Mouse (Mus musculus): ENCODE measurements around the gene Tenm3. TPM values are rescaled to one million over a fixed set of nuclear protein-coding genes. Genes with fewer than 3 reads are reported as not detected.

The Tenm3 gene
- total and polyA plus RNA-seq, 3 experiments = 0.03 to 0.08 (median 0.07) TPM

DNA sequence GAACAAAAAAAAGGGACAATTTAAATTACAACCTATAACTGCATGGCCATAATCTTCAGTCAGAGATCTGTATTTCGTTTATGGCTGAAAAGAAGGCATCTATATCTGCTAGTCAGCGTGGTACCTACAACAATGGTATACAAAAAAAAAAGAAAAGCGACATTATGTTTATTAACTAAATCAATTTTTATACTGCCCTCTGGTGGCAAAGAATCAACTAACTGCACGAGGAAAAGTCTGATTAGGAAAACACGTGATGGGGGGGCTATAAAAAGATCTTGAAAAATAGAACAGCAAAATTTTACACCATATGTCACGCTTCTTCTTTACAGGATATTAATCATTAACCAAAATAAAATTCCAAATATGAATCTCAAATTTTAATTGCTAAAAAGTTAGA lies 316.3 kb downstream of the Tenm3 start:
- no peak overlapping the region for H3K27ac ChIP-seq (ENCODE audit: insufficient read depth, low read depth)
- no peak for TF ChIP-seq EP300 (IDR thresholded peaks at IDR 0.05; ENCODE audit: low read length)
- peak; percentile 25; the same call in 1 of the 2 replicates for TF ChIP-seq ZNF384 (IDR thresholded peaks at IDR 0.05; ENCODE audit: low read depth, low read length)
- TF ChIP-seq NELFE (IDR thresholded peaks at IDR 0.05; ENCODE audit: low read depth, low read length) = no peak
- H3K4me1 ChIP-seq (ENCODE audit: control insufficient read depth in 1 of 2, insufficient read depth in 2 of 2) = no peaks in the 10 kb centered on the region
- H3K4me3 ChIP-seq (replicated peaks in 1 of 3; ENCODE audit: low read depth in 2 of 3, low read length in 2 of 3, poor library complexity in 1 of 3) = no peak overlapping the region
- H3K9me3 ChIP-seq (replicated peaks; ENCODE audit: low read length) = peaks cover 30% of the 10 kb centered on the region
- DNase-seq (ENCODE audit: extremely low read depth) = no peak
- H3K4me2 ChIP-seq (ENCODE audit: insufficient read depth, low read depth, poor library complexity, severe bottlenecking) = no peak overlapping the region
- H3K27me3 ChIP-seq (replicated peaks) = no peaks in the 10 kb centered on the region
- dilution Hi-C loops (cut with MboI; ENCODE audit: extremely low pct_ligation_motif_present, extremely low pct_unique_long_range_greater_than_20kb, low sequenced_read_pairs) = no loop called here
- in situ Hi-C loops (cut with MboI; ENCODE audit: low pct_ligation_motif_present, low pct_unique_long_range_greater_than_20kb, low sequenced_read_pairs) = loop anchor here (25.0 kb wide), 1 partner anchor 315 kb away; no protein-coding TSS in a partner anchor
- no peaks in the 10 kb centered on the region for H3K36me3 ChIP-seq (replicated peaks in 1 of 2; ENCODE audit: control insufficient read depth in 1 of 2, insufficient read depth in 1 of 2, low read length in 1 of 2)
- H3K79me2 ChIP-seq (replicated peaks; ENCODE audit: control insufficient read depth, extremely low read depth, insufficient read depth, poor library complexity, severe bottlenecking) = no peaks in the 10 kb centered on the region
- no peak overlapping the region for H3K9ac ChIP-seq (ENCODE audit: insufficient read depth, low read depth)

DNA sequence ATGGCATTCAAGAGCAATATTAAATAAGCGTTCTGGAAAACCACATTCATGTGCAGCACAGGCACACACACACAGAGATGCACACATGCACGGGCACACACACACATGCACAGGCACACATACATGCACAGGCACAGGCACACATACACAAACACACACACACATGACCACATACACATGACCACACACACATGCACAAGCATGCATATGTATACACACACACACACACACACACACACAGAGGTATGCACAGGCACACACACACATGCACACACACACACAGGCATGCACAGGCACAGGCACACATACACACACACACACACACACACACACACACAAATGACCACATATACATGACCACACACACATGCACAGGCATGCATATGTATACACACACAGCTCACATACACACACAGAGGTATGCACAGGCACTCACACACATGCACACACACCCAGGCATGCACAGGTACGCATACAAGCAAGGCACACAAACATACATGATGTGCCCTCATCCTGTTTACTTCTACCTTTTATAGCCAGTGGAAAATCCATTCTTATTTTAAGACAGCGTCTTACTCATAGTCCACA lies 321.1 kb downstream of the Tenm3 start:
- no peak for DNase-seq (ENCODE audit: extremely low read depth)
- Histone ChIP-seq H3K27ac (ENCODE audit: insufficient read depth, low read depth) (no peak overlapping the region), H3K9me3 (replicated peaks; ENCODE audit: low read length) (peaks cover 32% of the 10 kb centered on the region), H3K79me2 (replicated peaks; ENCODE audit: control insufficient read depth, extremely low read depth, insufficient read depth, poor library complexity, severe bottlenecking) (no peaks in the 10 kb centered on the region), H3K27me3 (replicated peaks) (no peaks in the 10 kb centered on the region), H3K9ac (ENCODE audit: insufficient read depth, low read depth) (no peak overlapping the region), H3K4me1 (ENCODE audit: control insufficient read depth in 1 of 2, insufficient read depth in 2 of 2) (no peaks in the 10 kb centered on the region), H3K4me3 (replicated peaks in 1 of 3; ENCODE audit: low read depth in 2 of 3, low read length in 2 of 3, poor library complexity in 1 of 3) (no peak overlapping the region), H3K36me3 (replicated peaks in 1 of 2; ENCODE audit: control insufficient read depth in 1 of 2, insufficient read depth in 1 of 2, low read length in 1 of 2) (no peaks in the 10 kb centered on the region), H3K4me2 (ENCODE audit: insufficient read depth, low read depth, poor library complexity, severe bottlenecking) (no peak overlapping the region)
- TF ChIP-seq RAD21 (IDR thresholded peaks at IDR 0.05; ENCODE audit: low read depth, low read length) (no peak), ZKSCAN1 (IDR thresholded peaks at IDR 0.05; ENCODE audit: borderline replicate concordance, low read depth, low read length) (no peak)
- dilution Hi-C loops (cut with MboI; ENCODE audit: extremely low pct_ligation_motif_present, extremely low pct_unique_long_range_greater_than_20kb, low sequenced_read_pairs) (no loop called here), in situ Hi-C loops (cut with MboI; ENCODE audit: low pct_ligation_motif_present, low pct_unique_long_range_greater_than_20kb, low sequenced_read_pairs) (no loop called here)

DNA sequence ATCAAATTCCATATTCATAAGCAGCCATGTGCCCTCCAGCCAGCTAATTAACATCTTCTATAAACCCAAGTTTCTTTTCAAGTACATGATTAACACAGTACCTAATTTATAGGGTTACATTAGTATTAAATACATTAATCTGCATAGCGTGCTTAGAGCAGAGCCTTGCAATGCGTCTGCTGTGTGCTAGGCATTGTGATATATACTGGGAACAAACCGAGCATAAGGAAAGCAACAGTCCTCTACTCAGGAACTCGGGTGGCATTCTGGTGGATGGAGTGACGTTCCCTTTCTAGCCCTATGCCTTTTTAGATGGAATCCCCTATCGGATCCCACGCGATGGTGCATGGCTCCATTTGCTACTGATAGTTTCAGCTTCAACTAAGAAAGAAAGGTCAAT lies 321.7 kb downstream of the Tenm3 start:
- no peak for TF ChIP-seq MAX (IDR thresholded peaks at IDR 0.05; ENCODE audit: low read length)
- TF ChIP-seq RAD21 (IDR thresholded peaks at IDR 0.05; ENCODE audit: low read depth, low read length) = no peak
- TF ChIP-seq MAZ (IDR thresholded peaks at IDR 0.05; ENCODE audit: low read depth, low read length) = no peak
- TF ChIP-seq ZNF384 (IDR thresholded peaks at IDR 0.05; ENCODE audit: low read depth, low read length) = no peak
- Histone ChIP-seq H3K9me3 (replicated peaks; ENCODE audit: low read length) (peaks cover 38% of the 10 kb centered on the region), H3K4me1 (ENCODE audit: control insufficient read depth in 1 of 2, insufficient read depth in 2 of 2) (no peaks in the 10 kb centered on the region), H3K27me3 (replicated peaks) (no peaks in the 10 kb centered on the region), H3K36me3 (replicated peaks in 1 of 2; ENCODE audit: control insufficient read depth in 1 of 2, insufficient read depth in 1 of 2, low read length in 1 of 2) (no peaks in the 10 kb centered on the region), H3K27ac (ENCODE audit: insufficient read depth, low read depth) (no peak overlapping the region), H3K4me3 (replicated peaks in 1 of 3; ENCODE audit: low read depth in 2 of 3, low read length in 2 of 3, poor library complexity in 1 of 3) (no peak overlapping the region), H3K79me2 (replicated peaks; ENCODE audit: control insufficient read depth, extremely low read depth, insufficient read depth, poor library complexity, severe bottlenecking) (no peaks in the 10 kb centered on the region), H3K9ac (ENCODE audit: insufficient read depth, low read depth) (no peak overlapping the region), H3K4me2 (ENCODE audit: insufficient read depth, low read depth, poor library complexity, severe bottlenecking) (no peak overlapping the region)
- DNase-seq (ENCODE audit: extremely low read depth) = no peak
- in situ Hi-C loops (cut with MboI; ENCODE audit: low pct_ligation_motif_present, low pct_unique_long_range_greater_than_20kb, low sequenced_read_pairs) = no loop called here
- dilution Hi-C loops (cut with MboI; ENCODE audit: extremely low pct_ligation_motif_present, extremely low pct_unique_long_range_greater_than_20kb, low sequenced_read_pairs) = no loop called here

Data from CH12.LX (cell line).